Comparison of ENCODE assay signal across 16 mouse cellular contexts in the genomic region with DNA sequence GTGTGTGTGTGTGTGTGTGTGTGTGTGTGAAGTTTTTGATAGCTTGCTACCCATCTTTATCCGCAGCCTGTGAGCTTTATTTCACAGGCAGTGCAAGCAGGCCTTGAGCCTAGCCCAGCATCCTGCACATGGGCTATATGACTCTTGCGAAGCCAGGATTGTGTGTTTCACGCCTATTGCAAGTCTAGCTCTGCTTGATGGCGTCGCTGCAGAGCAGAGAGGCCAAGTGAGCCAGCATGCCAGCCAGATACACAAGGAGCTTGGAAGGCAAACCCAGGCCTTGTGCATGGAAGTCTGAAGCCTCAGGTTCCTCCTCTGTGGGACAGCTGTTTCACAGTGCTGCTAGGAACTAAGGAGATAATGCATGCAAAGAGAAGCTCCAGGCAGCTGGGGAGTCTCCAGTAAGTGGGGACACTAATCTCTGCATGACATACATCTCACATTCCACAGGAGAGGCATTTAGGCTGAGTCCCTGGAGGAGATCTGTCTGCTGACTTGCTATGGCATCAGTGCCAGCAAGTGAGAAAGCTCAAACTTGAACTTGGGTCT.
DNase-seq lines count a peak whose midpoint lies in the region; ATAC-seq and TF ChIP-seq lines count a peak whose summit lies in the region.
"Had no signal": no experiment of that assay in that cellular context is flagged by ENCODE, and none has a peak within 500 bp of the region (broad histone marks: within the 10 kb centered on the region; RNA-seq: fewer than 3 reads in every experiment).

No protein-coding gene starts in this region.

- no peak overlapping the region for H3K9ac ChIP-seq in forebrain, embryonic 14.5 days (ENCODE audit: low read length)
- H3K9ac ChIP-seq in forebrain, embryonic 16.5 days (replicated peaks; ENCODE audit: low read depth, low read length), result no peak overlapping the region
- no peak overlapping the region for H3K9ac ChIP-seq in neural tube, embryonic 12.5 days
- H3K9ac ChIP-seq in hindbrain, postnatal 0 days (replicated peaks; ENCODE audit: low read length), result no peak overlapping the region
- H3K9ac ChIP-seq in stomach, embryonic 15.5 days, result no peak overlapping the region
- no peak overlapping the region for H3K9ac ChIP-seq in intestine, postnatal 0 days (ENCODE audit: low read depth, low read length)
- H3K9ac ChIP-seq: forebrain, embryonic 15.5 days had no signal

- H3K9me3 ChIP-seq in forebrain, embryonic 14.5 days (replicated peaks; ENCODE audit: control insufficient read depth, low read length), result no peaks in the 10 kb centered on the region
- H3K9me3 ChIP-seq in forebrain, embryonic 16.5 days (ENCODE audit: control insufficient read depth, low read length), result no peaks in the 10 kb centered on the region
- no peaks in the 10 kb centered on the region for H3K9me3 ChIP-seq in neural tube, embryonic 12.5 days
- no peaks in the 10 kb centered on the region for H3K9me3 ChIP-seq in hindbrain, postnatal 0 days (ENCODE audit: low read length)
- H3K9me3 ChIP-seq in stomach, embryonic 15.5 days, result no peaks in the 10 kb centered on the region
- H3K9me3 ChIP-seq in intestine, postnatal 0 days (ENCODE audit: control insufficient read depth), result no peaks in the 10 kb centered on the region
- H3K9me3 ChIP-seq: forebrain, embryonic 15.5 days; G1E; heart, embryonic 10.5 days had no signal

- H3K4me3 ChIP-seq in forebrain, embryonic 14.5 days (ENCODE audit: low read depth, low read length), result no peak overlapping the region
- no peak overlapping the region for H3K4me3 ChIP-seq in forebrain, embryonic 16.5 days (replicated peaks; ENCODE audit: low read length)
- H3K4me3 ChIP-seq in neural tube, embryonic 12.5 days, result no peak overlapping the region
- H3K4me3 ChIP-seq in hindbrain, postnatal 0 days (ENCODE audit: low read length), result no peak overlapping the region
- H3K4me3 ChIP-seq in stomach, embryonic 15.5 days (replicated peaks), result no peak overlapping the region
- H3K4me3 ChIP-seq in intestine, postnatal 0 days (ENCODE audit: low read depth, low read length), result no peak overlapping the region
- H3K4me3 ChIP-seq: forebrain, embryonic 15.5 days; heart, embryonic 10.5 days had no signal

- no peak overlapping the region for H3K27ac ChIP-seq in forebrain, embryonic 14.5 days (ENCODE audit: low read depth, low read length)
- H3K27ac ChIP-seq in forebrain, embryonic 16.5 days (ENCODE audit: low read length), result no peak overlapping the region
- H3K27ac ChIP-seq in neural tube, embryonic 12.5 days, result peak overlapping the region; percentile 1; the same call in 1 of the 2 replicates
- H3K27ac ChIP-seq in hindbrain, postnatal 0 days, result no peak overlapping the region; the same call in 1 of the 2 replicates
- 0 out of 2 replicates have a peak overlapping the region, but pooled peaks have one; percentile 6 for H3K27ac ChIP-seq in stomach, embryonic 15.5 days
- H3K27ac ChIP-seq in intestine, postnatal 0 days (ENCODE audit: low read depth, low read length), result no peak overlapping the region
- H3K27ac ChIP-seq: forebrain, embryonic 15.5 days; heart, embryonic 10.5 days had no signal

- H3K27me3 ChIP-seq in forebrain, embryonic 14.5 days (replicated peaks; ENCODE audit: control insufficient read depth, insufficient read depth, low read length), result no peaks in the 10 kb centered on the region; the same call in 1 of the 2 replicates
- H3K27me3 ChIP-seq in forebrain, embryonic 16.5 days (replicated peaks; ENCODE audit: control insufficient read depth, insufficient read depth, low read length), result 0 out of 2 replicates have a peak, but pooled peaks cover 2% of the 10 kb centered on the region
- H3K27me3 ChIP-seq in neural tube, embryonic 12.5 days (replicated peaks), result no peaks in the 10 kb centered on the region
- no peaks in the 10 kb centered on the region for H3K27me3 ChIP-seq in hindbrain, postnatal 0 days (ENCODE audit: insufficient read depth, low read length)
- H3K27me3 ChIP-seq in stomach, embryonic 15.5 days (replicated peaks), result no peaks in the 10 kb centered on the region
- no peaks in the 10 kb centered on the region for H3K27me3 ChIP-seq in intestine, postnatal 0 days (replicated peaks; ENCODE audit: control insufficient read depth, insufficient read depth, low read length)

- TF ChIP-seq CTCF in hindbrain, postnatal 0 days (IDR thresholded peaks at IDR 0.05; ENCODE audit: low read depth), result no peak
- TF ChIP-seq CTCF in intestine, postnatal 0 days (IDR thresholded peaks at IDR 0.05; ENCODE audit: low read depth), result no peak

- 70% methylated on average over 5 of the region's 5 CpGs for WGBS in forebrain, embryonic 14.5 days
- WGBS in forebrain, embryonic 16.5 days, result 68% methylated on average over 5 of the region's 5 CpGs
- 73% methylated on average over 5 of the region's 5 CpGs for WGBS in neural tube, embryonic 12.5 days
- 67% methylated on average over 5 of the region's 5 CpGs for WGBS in hindbrain, postnatal 0 days
- WGBS in stomach, embryonic 15.5 days, result 76% methylated on average over 5 of the region's 5 CpGs
- 83% methylated on average over 5 of the region's 5 CpGs for WGBS in intestine, postnatal 0 days

- ATAC-seq in forebrain, embryonic 14.5 days, result no peak
- no peak for ATAC-seq in forebrain, embryonic 16.5 days
- ATAC-seq in neural tube, embryonic 12.5 days (ENCODE audit: low FRiP score, low read depth), result no peak
- no peak for ATAC-seq in hindbrain, postnatal 0 days
- ATAC-seq in stomach, embryonic 15.5 days (ENCODE audit: insufficient read depth, low FRiP score, low read depth), result no peak
- no peak for ATAC-seq in intestine, postnatal 0 days
- ATAC-seq: activated CD4-positive, CD25-positive, alpha-beta regulatory T cell, adult 4 months; forebrain, embryonic 15.5 days had no signal

- no peaks in the 10 kb centered on the region for H3K36me3 ChIP-seq in forebrain, embryonic 14.5 days (ENCODE audit: control insufficient read depth, insufficient read depth, low read length)
- no peaks in the 10 kb centered on the region for H3K36me3 ChIP-seq in forebrain, embryonic 16.5 days (ENCODE audit: control insufficient read depth, insufficient read depth)
- H3K36me3 ChIP-seq in neural tube, embryonic 12.5 days, result no peaks in the 10 kb centered on the region
- no peaks in the 10 kb centered on the region for H3K36me3 ChIP-seq in hindbrain, postnatal 0 days (ENCODE audit: insufficient read depth, low read length)
- H3K36me3 ChIP-seq in stomach, embryonic 15.5 days, result no peaks in the 10 kb centered on the region
- no peaks in the 10 kb centered on the region for H3K36me3 ChIP-seq in intestine, postnatal 0 days (ENCODE audit: control insufficient read depth, insufficient read depth)
- H3K36me3 ChIP-seq: forebrain, embryonic 15.5 days; G1E; heart, embryonic 10.5 days had no signal

- peak; percentile 34 for DNase-seq in forebrain, embryonic 14.5 days (ENCODE audit: low spot score)
- DNase-seq in neural tube, embryonic 10.5 days (ENCODE audit: extremely low spot score, low spot score), result no peak
- peak; percentile 15 for DNase-seq in hindbrain, postnatal 0 days (ENCODE audit: low spot score)
- DNase-seq in lung, postnatal 10 days, result no peak
- DNase-seq: B cell, adult 2 months; kidney, postnatal 10 days; liver; thymus, postnatal 14 days had no signal

- peaks cover 9% of the 10 kb centered on the region for H3K4me1 ChIP-seq in forebrain, embryonic 14.5 days (ENCODE audit: control insufficient read depth, insufficient read depth, low read length)
- H3K4me1 ChIP-seq in forebrain, embryonic 16.5 days (replicated peaks; ENCODE audit: control insufficient read depth, insufficient read depth, low read length), result peaks cover 29% of the 10 kb centered on the region
- peaks cover 39% of the 10 kb centered on the region for H3K4me1 ChIP-seq in neural tube, embryonic 12.5 days
- peaks cover 11% of the 10 kb centered on the region; the same call in 1 of the 2 replicates for H3K4me1 ChIP-seq in hindbrain, postnatal 0 days (ENCODE audit: insufficient read depth, low read length)
- no peaks in the 10 kb centered on the region; the same call in 1 of the 2 replicates for H3K4me1 ChIP-seq in stomach, embryonic 15.5 days
- H3K4me1 ChIP-seq in intestine, postnatal 0 days (replicated peaks; ENCODE audit: control insufficient read depth, insufficient read depth, low read length), result no peaks in the 10 kb centered on the region

- H3K4me2 ChIP-seq in forebrain, embryonic 14.5 days (ENCODE audit: low read length), result no peak overlapping the region
- no peak overlapping the region for H3K4me2 ChIP-seq in forebrain, embryonic 16.5 days (ENCODE audit: low read length)
- no peak overlapping the region for H3K4me2 ChIP-seq in neural tube, embryonic 12.5 days (replicated peaks)
- no peak overlapping the region for H3K4me2 ChIP-seq in hindbrain, postnatal 0 days (ENCODE audit: low read depth, low read length)
- H3K4me2 ChIP-seq in stomach, embryonic 15.5 days, result no peak overlapping the region
- H3K4me2 ChIP-seq in intestine, postnatal 0 days (replicated peaks; ENCODE audit: low read depth), result no peak overlapping the region
- H3K4me2 ChIP-seq: forebrain, embryonic 15.5 days had no signal

Comparison
In these comparisons a context has a peak if more than half of its experiments do, and no peak if none do; other contexts are left out.
1. DNase-seq: peak in forebrain, embryonic 14.5 days (single experiment) and hindbrain, postnatal 0 days (single experiment); none in neural tube, embryonic 10.5 days (single experiment) and lung, postnatal 10 days (single experiment).
2. H3K27ac ChIP-seq: peak in neural tube, embryonic 12.5 days (single experiment) and stomach, embryonic 15.5 days (single experiment); none in forebrain, embryonic 14.5 days (single experiment), forebrain, embryonic 16.5 days (single experiment), hindbrain, postnatal 0 days (single experiment) and intestine, postnatal 0 days (single experiment).